Mouse (Mus musculus) adrenal gland, postnatal 25 days (tissue): ENCODE measurements around the gene Gprin3. TPM values are rescaled to one million over a fixed set of nuclear protein-coding genes. Genes with fewer than 3 reads are reported as not detected.
"Not testable (repeated sequence)": the region's sequence is repeated elsewhere in the genome, so short reads cannot be mapped to it uniquely, and the experiment has no call there.

Experiments used
- DNase-seq: peaks from one replicate; pipeline ENCODE4 v3.0.0; 2021; ENCODE audit warnings: mixed read lengths
- total RNA-seq: library from RNA; stranded (reverse); gene quantifications from 2 replicates; pipeline ENCODE4 v1.2.3, GENCODE M21; 2021

Gene Gprin3
- total RNA-seq, 1 experiment from 2014 or later = 1.9 TPM

DNA sequence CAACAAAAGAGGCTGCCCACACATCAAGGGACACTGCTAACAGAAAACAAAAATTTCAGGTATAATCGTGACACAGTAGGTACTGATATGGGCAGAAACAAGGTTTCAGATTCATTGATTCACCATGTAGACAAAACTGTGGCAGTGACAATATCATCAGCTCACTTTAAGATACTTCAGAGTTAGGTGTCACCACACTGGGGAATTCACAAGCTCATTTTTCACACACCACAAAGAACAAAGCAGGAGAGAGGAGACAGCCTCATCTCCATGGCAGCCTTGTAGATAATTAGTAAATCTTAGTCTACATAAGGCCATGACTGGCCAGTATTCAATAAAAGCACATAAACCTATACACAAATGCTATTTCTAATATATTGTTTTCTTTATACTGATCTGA is 77.4 kb downstream of the Gprin3 start:
- DNase-seq = no peak

DNA sequence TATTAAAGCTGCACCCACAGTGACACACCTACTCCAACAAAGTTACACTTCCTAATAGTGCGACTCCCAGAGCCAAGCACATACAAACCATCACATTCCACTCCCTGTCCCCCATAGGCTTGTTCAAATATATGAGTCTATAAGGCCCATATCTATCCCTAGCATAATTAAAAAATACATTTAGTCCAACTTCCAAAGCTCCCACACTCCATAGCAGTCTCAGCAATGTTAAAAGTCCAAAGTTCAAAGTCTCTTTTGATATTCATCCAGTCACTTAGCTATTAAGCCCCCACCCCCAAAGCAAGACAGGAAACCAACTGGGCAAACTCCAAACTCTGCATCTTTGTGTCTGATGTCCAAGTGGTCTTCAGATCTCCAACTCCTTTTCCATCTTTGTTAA is 84.9 kb downstream of the Gprin3 start:
- DNase-seq = no peak

DNA sequence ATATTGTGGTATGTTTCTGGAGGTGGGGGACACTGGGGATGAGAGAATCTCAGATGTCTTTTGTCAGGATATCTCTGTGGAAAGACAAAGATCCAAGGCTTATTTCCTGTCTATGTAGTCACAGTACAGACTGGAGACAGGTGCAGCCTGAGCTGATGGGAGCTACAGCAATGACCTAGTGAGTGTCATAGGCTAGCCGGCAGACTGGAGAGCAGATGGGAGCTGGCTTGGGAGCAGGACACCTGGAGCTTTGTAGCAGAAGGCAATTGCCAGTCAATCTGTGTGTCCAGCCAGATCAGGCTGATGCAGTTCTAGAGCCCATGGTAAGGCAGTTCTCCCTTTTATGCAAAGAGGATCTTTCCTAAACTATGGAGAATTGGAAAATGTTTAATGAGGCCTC is 97.8 kb downstream of the Gprin3 start:
- DNase-seq = peak; percentile 31

DNA sequence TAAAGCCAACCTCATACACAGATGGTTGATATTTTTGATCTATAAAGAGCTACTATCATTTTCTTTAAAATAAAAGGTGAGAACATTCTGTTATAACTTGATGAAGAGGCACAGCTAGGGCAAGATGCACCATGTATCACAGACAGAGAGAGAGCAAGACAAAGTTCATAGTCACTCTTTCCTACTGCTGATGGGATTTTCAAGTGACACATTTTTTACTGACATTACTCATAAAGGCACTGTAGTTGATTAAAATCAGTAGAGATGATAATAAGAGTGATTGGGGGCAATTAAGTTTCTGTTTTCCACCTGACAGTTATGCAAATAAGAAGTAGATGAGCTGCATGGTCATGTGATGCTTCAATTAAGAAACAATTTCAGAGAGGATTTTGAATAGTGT is 110.2 kb downstream of the Gprin3 start:
- no peak for DNase-seq

DNA sequence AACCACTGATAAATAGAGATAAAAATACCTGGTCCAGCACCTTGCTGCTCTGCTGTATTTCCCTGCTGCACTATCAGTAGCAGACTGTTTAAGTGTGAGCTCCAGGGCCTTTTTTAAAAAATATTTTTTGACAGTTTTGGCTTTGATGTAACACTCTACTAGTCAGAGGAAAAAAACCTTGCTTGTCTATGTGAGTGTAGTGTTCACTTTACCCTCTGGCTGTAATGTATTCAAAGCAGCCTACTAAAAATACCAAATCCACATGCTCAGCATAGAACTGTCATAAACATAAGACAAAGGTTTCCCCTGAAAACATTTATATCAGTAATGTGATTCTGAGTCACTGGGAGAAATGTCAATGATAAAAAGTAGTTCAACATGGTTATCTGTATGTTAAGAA is 111.0 kb downstream of the Gprin3 start:
- DNase-seq = no peak

DNA sequence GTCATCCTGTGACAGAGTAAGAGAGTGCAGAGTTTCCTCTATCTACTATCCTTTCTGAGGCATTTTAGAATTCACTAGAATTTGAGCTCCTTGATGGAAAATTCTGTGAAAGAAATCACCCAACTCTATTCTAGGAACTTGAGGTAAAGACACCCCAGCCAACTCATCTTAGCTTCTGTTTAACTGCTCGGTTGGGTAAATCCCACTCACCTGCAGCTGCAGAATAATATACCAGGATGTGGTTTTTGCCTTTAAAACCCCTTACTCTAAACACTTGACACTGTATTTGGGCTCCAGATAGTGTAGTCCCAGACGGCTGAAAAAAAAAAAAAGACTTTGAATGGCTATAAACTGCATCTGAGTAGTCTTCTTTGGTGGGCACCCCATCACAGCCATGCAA is 112.9 kb downstream of the Gprin3 start:
- DNase-seq = no peak

DNA sequence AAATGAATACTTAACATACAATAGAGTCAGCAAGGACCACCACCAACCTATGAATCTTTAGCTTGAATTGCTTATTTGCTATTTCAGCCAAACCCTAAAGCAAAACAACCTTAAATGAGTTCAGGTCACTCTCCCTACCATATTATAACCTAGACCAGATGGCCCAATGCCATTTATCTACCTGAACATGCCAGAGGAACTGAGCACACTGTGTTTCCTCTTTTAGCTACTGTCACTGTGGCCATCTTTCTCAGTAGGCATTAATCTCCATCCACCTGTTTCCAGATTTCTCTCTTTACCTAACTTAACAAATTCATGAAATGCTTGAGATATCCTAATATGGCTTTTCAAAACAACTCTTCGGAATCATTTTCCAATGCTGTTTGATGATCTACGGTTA is 114.9 kb downstream of the Gprin3 start:
- DNase-seq = no peak

DNA sequence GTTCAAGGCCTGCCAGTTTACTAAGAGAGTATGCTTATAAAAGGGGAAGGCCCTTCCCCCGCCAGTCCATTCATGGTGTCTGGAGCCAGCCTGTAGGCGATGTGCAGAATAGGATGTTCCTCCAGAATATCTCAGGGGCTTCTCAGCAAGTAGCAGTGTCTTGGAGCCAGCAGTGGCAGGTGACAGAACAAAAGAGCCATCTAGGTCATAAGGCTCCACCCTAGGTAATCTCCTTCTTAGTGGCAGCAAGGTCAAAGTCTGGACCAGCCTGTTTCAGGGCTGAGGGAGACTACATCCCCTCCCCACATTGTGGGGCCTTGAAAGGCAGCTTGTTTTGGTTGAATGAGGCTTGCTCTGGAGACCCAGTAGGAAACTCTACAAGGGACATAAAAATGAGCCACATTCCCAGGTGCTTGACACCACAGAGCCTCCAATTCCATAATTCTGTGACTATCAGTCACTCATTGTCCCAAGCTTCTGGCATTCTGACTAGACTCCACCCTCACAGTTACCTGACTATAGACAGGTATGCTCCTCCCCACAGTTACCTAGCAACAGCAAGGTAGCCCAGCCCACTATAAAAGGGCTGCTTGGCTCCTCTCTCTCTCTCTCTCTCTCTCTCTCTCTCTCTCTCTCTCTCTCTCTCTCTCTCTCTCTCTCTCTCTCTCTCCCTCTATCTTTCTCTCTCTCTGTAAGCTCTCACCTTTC is 121.7 kb downstream of the Gprin3 start:
- not testable (repeated sequence) for DNase-seq

DNA sequence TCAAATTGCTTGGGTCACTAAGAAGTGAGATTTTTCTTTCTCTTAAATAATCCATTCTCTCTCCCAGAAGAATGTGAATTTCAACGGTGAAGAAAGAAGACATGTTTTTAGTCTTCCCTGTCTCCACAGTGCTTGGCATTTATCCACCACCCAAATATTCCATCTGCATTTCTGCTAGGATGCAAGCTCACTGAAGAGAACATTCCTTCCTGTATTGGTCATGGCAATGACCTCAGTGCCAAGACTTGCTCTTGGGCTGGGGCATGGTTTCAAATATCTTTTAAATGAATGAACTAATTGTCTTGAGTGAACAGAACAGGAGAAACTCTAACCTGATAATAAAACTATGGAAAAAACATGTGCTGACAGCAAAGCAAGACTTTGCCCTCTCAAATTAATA is 123.1 kb downstream of the Gprin3 start:
- DNase-seq = no peak

Other genes with a start within 250 kb of the Gprin3 start
- 19.3 and 20.0 TPM in 2 replicates for gene Tigd2, start 217.4 kb downstream of the Gprin3 start, total RNA-seq